Mouse (Mus musculus) cerebellum, adult 8-10 months (tissue): ENCODE data around the gene Mllt6.

Experiments used
- DNase-seq: peaks from one replicate; pipeline ENCODE4 v3.0.0; 2022

The Mllt6 gene

GRCm38 (mm10) chr11:97669829-97670228, 6.6 kb downstream of the Mllt6 start:
- DNase-seq = no peak

DNA sequence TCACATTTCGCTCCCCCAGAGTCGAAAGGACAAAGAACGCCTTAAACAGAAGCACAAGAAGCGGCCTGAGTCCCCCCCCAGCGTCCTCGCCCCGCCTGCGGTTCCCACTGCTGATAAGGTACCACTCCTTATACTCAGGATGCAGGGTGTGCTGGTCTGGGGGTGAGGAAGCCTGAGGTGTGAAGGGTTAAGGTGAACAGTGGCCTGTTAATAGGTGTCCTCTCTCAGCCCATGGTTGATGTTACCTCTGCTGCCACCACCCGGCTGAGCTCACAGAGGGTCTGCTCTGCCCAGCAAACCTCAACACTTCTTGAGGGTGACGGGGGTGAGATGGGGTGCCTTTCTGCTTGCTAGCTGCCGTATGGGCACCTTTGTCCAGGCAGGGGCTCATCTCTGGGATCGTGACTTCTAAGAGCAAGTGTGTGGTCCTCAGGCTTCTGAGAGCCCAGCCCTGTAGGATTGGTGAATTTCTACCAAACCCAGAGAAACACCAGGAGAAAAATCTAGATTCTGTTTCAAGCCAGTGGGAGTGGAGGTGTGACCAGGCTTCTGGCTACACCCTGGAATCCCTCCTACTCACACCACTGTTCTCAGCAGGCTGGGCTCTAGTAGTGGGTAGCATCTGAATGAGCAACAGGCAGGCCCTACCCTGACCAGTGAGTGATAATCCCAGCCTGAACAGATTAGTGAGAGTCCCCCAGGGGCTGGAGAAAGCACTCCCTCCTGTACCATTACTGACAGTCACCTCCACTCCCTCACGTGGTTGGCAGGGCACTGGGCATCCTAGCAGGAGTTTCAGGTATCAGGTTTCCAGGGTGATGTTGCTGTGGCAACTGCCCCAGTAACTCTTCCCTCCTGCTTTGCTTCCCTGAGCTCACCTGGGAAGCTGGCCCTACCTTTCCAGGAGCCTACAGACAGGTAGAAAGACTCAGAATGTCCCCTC, 7.3 kb downstream of the Mllt6 start:
- DNase-seq = no peak

DNA sequence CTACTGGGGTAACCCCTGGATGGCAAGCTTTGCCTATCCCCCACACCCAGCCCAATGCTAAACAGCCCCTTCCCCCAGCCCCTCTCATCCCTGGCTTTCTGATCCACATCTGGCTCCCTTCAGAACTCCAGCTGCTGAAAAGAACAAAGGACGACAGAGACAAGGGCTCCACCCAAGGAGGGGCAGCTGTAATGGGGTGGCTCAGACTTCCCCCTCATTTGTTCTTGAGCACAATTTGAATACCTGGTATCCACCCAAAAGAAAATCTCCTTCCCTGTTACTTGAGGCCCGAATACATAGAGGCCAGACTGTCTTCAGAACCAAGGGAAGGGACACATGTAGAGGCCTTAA, 7.9 kb downstream of the Mllt6 start:
- no peak for DNase-seq

- DNase-seq = no peak
Observed at GRCm38 (mm10) chr11:97673148-97673547, 9.9 kb downstream of the Mllt6 start.

DNA sequence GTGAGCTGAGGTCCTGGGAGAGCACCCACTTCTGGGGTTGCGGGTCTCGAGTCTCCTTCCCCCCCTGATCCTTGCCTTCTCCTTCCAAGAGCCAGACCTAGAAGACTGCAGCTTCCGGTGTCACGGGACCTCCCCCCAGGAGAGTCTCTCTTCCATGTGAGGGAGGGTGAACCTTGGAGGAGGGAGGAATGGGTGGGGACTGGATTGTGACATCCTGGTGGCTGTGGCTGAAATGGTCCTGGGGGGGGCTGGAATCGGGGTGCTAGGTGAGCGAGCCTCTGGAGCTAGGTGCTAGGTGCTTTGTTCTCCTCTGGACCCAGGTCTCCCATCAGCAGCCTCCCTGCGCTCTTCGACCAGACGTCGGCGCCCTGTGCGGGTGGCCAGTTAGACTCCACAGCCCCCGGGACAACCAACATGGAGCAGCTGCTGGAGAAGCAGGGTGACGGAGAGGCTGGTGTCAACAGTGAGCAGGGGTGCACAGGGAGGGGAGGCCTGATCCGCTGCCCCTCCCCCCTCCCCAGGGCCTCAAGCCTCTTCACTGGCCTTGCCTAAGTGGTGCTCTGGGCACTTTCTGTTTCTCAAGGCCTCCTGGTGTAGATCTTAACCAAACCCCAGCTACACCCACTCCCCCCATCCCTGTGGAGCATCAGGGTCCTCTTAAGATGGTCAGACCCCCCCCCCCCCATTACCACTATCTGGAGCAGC, 13.0 kb downstream of the Mllt6 start:
- no peak for DNase-seq

GRCm38 (mm10) chr11:97677381-97677780, 14.2 kb downstream of the Mllt6 start:
- no peak for DNase-seq

DNA sequence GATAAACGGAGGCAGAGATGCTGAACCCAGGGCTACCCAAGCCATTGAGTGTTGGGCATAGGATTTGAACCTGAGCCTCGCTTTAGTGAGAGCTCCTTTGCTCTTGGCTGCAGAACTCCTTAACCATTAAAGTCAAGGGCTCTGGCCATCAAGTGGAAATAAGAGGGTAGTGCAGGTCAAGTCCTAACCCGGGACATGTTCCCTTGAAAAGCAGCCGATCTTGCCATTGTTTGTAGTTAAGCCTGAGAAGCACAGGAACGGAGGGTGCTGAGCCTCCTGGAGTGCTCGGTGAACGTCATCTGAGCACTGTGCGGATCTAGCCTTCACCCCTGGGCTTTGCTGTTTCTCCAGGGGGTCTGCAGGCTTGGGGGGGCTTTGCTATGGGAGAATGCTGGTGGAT, 14.6 kb downstream of the Mllt6 start:
- DNase-seq = no peak

GRCm38 (mm10) chr11:97678301-97678700, 15.1 kb downstream of the Mllt6 start:
- no peak for DNase-seq

DNA sequence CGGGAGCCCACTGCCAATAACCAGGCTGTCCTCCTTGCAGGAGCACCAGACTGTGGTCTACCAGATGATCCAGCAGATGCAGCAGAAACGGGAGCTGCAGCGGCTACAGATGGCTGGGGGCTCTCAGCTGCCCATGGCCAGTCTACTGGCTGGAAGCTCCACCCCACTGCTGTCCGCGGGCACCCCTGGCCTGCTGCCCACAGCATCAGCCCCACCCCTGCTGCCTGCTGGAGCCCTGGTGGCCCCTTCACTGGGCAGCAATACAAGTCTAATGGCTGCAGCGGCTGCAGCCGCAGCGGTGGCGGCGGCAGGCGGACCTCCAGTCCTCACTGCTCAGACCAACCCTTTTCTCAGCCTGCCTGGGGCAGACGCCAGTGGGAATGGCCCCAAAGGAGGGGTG, 17.2 kb downstream of the Mllt6 start:
- DNase-seq = no peak

DNA sequence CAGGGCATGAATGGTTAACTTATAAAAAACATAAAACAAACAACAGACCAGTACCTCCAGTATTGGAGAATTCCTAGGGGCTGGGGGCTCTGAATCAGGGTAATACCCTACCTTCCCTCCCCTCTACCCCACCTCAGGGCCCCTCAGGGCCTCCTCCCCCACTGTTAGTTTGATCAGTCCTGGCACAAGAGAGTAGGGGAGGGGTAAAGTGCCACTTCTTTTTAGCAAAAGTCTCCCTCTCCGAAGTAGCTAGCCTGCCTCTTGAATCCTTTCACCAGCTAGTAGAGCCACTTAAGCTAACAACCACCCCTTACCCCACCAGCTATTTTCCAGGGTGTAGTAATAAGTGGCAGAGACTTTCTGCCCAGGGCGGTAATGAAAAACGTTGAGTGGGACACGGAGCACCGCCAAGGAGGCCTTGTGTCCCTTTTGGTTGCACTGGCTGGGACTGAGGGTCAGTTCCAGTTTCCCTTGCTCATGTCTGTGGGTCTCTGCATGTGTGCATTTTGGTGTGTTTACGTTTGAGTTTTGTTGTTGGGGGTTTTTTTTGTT, 19.4 kb downstream of the Mllt6 start:
- DNase-seq = no peak

GRCm38 (mm10) chr11:97684063-97684680, 21.0 kb downstream of the Mllt6 start:
- DNase-seq = peak; percentile 25

GRCm38 (mm10) chr11:97684766-97685165, 21.6 kb downstream of the Mllt6 start:
- DNase-seq = no peak

DNA sequence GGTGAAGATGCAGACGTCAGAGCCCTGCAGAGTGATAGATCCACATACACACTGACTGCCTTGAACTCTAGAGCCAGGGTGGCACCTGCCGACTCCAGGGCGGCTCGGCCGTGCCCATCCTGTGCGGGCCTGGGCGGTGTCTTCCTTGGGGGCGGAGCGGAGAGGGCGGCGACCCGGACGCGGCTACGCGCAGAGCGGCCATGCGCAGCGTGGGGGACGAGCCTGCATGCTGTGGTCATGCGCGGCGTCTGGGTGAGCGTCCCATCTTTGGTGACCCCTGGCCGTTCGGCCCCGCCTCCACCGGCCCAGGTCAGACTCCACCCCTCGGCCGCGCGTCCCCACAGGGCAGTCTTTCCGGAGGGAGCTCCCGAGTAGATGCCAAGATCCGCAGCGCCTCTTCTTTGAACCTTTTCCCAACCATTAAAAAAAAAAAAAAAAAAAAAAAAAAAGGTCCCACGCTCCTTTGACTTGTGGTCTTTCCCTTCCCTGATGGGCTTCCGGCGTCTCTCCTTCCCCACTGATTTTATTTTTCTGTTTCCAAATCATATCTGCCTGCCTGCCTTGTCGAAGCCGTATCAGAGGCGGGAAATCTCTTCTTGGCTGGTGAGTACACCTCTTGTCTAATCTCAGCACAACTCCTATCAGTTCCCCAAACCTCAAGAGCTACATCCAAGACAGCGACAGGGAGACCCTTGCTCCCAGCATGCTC, 22.6 kb downstream of the Mllt6 start, which contains the start of gene Cisd3:
TSS of gene Cisd3 (plus strand) at position 214 of the 709 bp plus-strand sequence.
- DNase-seq = peak; percentile 90

DNA sequence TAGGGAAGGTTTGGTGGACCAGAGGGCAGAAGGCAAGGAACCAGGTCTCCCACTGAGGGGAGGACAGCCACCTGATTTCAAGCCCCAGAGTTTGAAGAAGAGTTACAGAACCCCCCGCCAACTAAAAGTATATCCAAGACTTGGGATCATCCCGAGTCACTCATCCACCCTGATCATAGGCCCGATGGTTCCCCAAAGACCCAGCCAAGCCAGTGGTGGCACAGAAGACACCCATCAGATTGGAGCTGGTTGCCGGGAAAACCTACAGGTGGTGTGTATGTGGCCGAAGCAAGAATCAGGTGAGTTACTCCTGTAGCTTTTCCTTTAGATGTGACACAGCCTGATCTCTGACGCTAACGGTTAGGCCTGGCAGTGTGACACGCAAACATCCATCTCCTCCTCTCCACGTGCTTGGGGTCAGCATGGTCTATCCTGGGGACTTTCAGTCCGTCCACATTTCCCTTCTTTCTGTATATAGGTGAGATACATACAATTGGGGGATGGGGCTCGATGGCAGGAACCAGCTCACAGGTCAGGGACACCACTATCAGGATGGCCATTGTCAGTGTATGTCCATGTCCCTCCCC, 23.2 kb downstream of the Mllt6 start:
- DNase-seq = no peak

- no peak for DNase-seq
Observed at GRCm38 (mm10) chr11:97687061-97687460, 23.8 kb downstream of the Mllt6 start.

DNA sequence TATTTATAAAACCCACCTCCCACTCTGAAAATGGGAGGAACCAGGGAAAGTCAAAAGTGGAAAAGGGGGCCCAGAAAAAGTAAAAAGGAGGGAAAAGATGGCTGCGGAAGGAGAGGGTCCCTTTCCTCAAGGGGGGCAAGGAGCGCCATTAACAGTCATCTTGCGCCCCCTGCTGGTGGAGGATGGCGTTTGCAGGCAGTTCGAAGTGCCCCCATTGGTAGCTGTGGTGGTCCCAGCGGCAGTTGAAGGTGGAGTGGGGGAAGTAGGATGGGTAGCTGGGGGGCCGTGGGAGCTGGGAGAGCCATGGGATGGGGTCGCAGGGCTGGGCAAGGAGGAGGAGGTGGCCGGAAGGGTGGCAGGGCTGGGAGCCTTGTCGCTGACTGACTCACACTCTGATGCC, 26.6 kb downstream of the Mllt6 start:
- no peak for DNase-seq

- no peak for DNase-seq
Observed at GRCm38 (mm10) chr11:97694435-97694834, 31.2 kb downstream of the Mllt6 start.

DNA sequence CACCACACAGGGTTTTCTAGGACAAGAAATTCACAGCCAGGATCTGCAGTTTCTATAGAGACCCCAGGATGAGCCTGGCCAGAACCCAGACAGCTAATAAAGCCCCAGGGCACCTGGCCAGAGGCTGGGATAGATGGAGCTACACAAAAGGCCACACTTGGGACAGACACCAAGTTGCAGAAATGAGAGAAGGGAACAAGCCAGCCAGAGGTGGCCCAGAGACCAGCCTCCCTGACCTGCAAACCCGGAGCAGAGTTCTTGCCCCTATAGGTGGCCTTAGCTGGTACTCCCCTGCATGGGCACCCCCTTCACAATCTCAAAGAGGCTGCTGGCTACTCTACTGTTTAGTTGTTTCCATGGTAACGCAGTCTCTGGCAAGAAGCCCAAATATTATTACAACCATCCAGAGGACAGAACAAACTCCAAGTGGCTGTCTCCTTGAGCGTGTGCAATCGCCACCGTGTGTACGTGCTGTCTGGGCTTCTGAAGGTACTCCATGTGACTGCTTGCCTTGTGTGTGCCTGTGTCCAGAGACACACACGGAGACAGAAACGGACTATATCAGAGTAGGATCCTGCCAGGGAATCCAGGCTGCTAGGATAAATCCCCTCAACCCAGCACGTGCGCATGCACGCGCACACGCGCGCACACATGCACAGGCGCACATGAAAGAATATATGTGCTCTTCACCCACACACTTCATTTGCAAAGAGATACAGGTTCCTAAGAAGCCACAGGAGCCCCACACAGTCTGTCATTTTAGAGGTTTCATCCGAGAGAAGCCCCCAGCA, 31.9 kb downstream of the Mllt6 start:
- DNase-seq = no peak

DNA sequence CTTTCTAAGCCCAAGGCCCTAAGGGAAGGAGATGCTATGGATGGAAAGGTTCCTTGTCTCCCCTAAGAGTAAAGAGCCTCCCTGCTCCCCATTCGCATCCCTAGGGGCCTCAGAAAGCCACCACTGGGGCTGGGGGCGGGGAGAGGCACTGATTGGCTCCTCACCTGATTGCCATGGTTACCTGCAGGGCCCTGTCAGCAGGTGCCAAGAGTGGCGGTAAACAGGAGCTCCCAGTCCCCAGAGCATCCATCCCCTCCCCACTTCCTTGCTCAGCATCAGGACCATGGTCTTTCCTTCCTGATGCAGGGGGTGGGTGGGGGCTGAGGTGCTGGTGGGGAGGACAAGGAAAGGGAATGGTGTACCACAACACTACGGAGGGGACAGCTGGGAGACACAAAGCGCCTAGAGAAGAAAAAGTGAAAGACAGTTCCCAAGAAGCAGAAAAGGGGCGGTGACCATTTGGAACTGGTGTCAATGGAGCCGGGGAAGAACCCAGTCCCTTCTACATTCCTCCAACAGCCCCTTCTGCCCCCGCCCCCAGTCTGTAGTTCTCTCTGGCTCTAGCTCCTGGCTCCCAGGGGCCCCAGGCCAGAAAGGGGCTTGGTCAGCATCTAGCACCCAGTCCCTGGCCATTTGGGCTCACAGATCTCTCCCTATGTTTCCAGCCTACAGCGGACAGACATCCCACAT, 32.6 kb downstream of the Mllt6 start:
- no peak for DNase-seq

DNA sequence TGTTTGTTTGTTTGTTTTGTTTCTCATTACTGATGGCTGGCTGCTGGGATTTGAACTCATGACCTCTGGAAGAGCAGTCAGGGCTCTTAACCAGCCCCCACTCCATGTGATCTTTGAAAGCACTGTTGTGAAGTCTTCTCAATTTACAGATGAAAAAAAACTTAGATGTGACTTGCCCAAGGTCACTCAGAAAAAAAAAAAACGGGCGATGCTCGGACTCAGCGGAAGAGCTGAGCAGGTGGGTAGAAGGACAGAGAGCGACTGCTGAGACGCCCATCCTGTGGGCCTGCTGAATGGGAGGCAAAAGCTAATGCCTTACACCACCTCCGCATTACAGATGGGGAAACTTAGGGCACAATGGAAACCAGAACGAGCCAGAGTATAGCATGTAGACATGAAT, 33.5 kb downstream of the Mllt6 start:
- no peak for DNase-seq
